Mouse (Mus musculus): ENCODE results near the gene Stx5a.

- TF ChIP-seq CTCF (IDR thresholded peaks at IDR 0.05; ENCODE audit: extremely low read depth, insufficient read length, insufficient replicate concordance, low read depth, low read length) (no peak), POLR2A (IDR thresholded peaks at IDR 0.05; ENCODE audit: low read depth, low read length) (no peak)
Measured at GRCm38 (mm10) chr19:8755652-8756051, 14.4 kb downstream of the Stx5a start.

Measured in small intestine, adult 2 months (tissue).